Mouse (Mus musculus): ENCODE data around the gene 1700016H13Rik.

Gene 1700016H13Rik

DNA sequence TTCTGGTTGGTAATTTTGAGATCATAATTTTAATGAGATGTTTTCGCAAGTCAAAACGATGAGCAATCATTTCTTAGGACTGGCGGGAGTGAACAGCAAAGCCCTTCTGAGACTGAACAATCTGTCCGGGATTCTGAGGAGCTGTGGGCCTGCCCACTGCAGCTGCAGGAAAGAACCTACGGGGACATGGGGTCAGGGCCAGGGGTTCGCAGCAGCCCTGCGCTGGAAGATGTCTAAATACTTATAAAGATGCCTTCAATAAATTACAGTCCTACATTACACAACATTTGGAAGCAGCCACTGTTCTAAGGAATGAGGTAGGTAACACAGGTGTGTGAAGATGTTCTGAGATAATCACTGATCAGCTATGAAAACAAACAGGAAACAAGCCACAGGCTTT is 50.1 kb downstream of the 1700016H13Rik start:
- DNase-seq (ENCODE audit: extremely low spot score, low spot score), result no peak

DNA sequence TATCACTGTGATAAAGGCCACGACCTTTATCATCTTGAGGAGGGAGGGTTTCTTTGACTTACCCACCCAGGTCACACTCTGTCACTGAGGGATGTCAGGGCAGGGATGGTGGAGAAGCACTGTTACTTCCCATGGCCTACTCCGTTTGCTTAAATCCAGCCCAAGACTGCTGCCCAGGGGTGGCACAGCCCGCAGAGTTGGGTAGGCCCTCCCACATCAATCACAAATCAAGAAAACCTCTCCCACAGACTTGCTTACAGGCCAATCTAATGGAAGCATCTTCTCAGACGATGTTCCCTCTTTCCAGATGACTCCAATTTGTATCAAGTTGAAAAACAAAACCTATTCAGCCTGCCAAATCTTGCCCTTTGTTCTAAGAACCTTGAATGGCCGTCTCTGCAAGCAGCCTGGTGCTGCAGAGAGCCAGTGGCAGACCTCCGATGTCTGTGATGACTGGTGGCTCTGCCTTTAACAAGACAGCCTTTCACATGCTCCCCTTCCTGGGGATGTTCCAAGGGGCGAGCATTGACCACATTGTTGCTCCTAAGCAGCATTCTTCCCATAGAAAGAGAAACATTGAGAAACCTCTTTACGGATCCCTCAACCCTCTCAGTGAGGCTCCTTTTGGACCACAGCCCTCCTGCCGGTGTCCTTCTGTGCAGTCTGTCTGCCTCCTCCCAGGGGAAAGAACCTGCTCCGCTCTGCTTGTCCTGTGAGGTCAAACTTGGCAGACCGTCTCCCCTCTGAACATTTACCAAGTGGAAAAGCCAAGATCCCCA is 52.5 kb downstream of the 1700016H13Rik start:
- no peak for DNase-seq (ENCODE audit: extremely low spot score, low spot score)

GRCm38 (mm10) chr5:103598881-103599280 is 56.9 kb downstream of the 1700016H13Rik start:
- DNase-seq (ENCODE audit: extremely low spot score, low spot score), result no peak

DNA sequence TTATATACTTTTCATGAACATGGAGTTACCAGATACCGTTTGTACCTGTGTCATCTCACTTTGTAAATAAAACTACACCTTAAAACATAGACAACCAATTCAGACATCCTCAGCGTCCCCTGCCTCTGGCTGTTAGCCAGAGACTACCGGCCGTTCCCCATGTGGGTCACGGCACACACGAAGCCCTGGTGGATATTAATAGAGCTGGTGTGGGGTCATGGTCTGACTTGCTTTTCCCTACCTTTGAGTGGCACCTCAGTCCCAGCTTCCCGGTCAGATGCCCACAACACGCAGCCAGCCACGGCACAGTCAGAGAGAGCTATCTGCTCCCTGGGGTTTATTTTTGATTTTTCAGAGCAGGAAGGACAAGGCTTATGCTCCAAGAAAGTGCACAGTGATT is 57.5 kb downstream of the 1700016H13Rik start:
- DNase-seq (ENCODE audit: extremely low spot score, low spot score), result no peak
